Mouse (Mus musculus) lung, embryonic 16.5 days (tissue): ENCODE measurements around the gene Strap. TPM values are rescaled to one million over a fixed set of nuclear protein-coding genes. Genes with fewer than 3 reads are reported as not detected.
"Not testable (repeated sequence)": the region's sequence is repeated elsewhere in the genome, so short reads cannot be mapped to it uniquely, and the experiment has no call there.

Source experiments
- ATAC-seq: fragments of 200-750 bp; cut with Nextera tagmentation; 2 replicates; pipeline ENCODE4 v1.8.0; 2017; ENCODE audit warnings: low read depth, mild to moderate bottlenecking, moderate library complexity
- H3K27ac ChIP-seq: fragments of 300-500 bp; sonication (generic); 2 replicates; pipeline ENCODE4 v1.5.1; 2014; ENCODE audit warnings: mild to moderate bottlenecking, control low read depth, low read length
- H3K27me3 ChIP-seq: fragments of 300-500 bp; sonication (generic); 2 replicates; pipeline ENCODE4 v1.6.1; 2014; ENCODE audit warnings: low read depth, low read length, mixed read lengths; ENCODE audit not compliant: control insufficient read depth, insufficient read depth
- H3K36me3 ChIP-seq: fragments of 300-500 bp; sonication (generic); 2 replicates; pipeline ENCODE4 v1.6.1; 2014; ENCODE audit warnings: low read length; ENCODE audit not compliant: control insufficient read depth, insufficient read depth
- H3K4me1 ChIP-seq: fragments of 300-500 bp; sonication (generic); replicated peaks from 2 replicates; pipeline ENCODE4 v1.6.1; 2014; ENCODE audit warnings: low read length, mixed read lengths; ENCODE audit not compliant: control insufficient read depth, insufficient read depth
- H3K4me2 ChIP-seq: fragments of 300-500 bp; sonication (generic); 2 replicates; pipeline ENCODE4 v1.6.1; 2014; ENCODE audit warnings: low read depth, low read length, control low read depth
- H3K4me3 ChIP-seq: fragments of 300-500 bp; sonication (generic); 2 replicates; pipeline ENCODE4 v1.5.1; 2014; ENCODE audit warnings: mild to moderate bottlenecking, low read length, control low read depth
- H3K9ac ChIP-seq: fragments of 300-500 bp; sonication (generic); 2 replicates; pipeline ENCODE4 v1.6.1; 2014; ENCODE audit warnings: low read length, control low read depth
- H3K9me3 ChIP-seq: fragments of 300-500 bp; sonication (generic); 2 replicates; pipeline ENCODE4 v1.6.1; 2016; ENCODE audit warnings: low read length; ENCODE audit not compliant: control insufficient read depth
- WGBS: fragments of 180-500 bp; shearing (Covaris S2); extraction: QIAGEN DNeasy Blood & Tissue Kit; methylation state at CpG from one replicate; pipeline ENCODE4 v1.1.7; 2014; 5-methylcytosine and 5-hydroxymethylcytosine counted together
- polyA plus RNA-seq: library from polyadenylated mRNA; unstranded; fragments of >200 nt; fragmentation: Nextera tagmentation; extraction: Ambion mirVana; gene quantifications from 2 replicates; pipeline ENCODE4 v1.2.1, GENCODE M21; 2015

Strap gene
- polyA plus RNA-seq, 1 experiment from 2014 or later: 135 TPM

GRCm38 (mm10) chr6:137699434-137699833, 35.4 kb upstream of the Strap start:
- peaks cover 14% of the 10 kb centered on the region for H3K4me1 ChIP-seq
- no peak for ATAC-seq

DNA sequence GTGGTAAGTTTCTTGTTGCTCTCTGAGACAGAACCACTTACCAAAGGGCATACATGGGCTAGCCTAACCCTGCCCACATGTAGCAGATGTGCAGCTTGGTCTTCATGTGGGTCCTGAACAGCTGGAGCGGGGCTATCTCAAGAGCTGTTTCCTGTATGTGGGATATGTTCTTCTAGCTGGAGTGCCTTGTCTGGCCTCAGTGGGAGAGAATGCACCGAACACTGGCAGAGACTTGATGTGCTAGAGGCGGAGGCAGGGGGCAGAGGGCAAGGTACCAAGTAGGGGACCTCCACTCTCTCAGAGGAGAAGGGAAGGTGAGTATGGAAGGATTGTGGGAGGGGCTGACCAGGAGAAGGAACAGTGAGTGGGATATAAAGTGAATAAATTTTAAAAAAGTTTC, 32.7 kb upstream of the Strap start:
- no peaks in the 10 kb centered on the region for H3K36me3 ChIP-seq
- H3K4me2 ChIP-seq: no peak overlapping the region
- no peaks in the 10 kb centered on the region for H3K9me3 ChIP-seq
- 0 out of 2 replicates have a peak, but pooled peaks cover 3% of the 10 kb centered on the region for H3K27me3 ChIP-seq
- no peak overlapping the region for H3K4me3 ChIP-seq
- no peak overlapping the region; the same call in 1 of the 2 replicates for H3K27ac ChIP-seq
- no peak; the same call in 1 of the 2 replicates for ATAC-seq
- WGBS: 77% methylated on average over 3 of the region's 3 CpGs
- peaks cover 14% of the 10 kb centered on the region for H3K4me1 ChIP-seq
- no peak overlapping the region for H3K9ac ChIP-seq

More at GRCm38 (mm10) chr6:137699434-137699833, 35.4 kb upstream of the Strap start:
- Histone ChIP-seq H3K27me3 (no peaks in the 10 kb centered on the region), H3K9ac (no peak overlapping the region), H3K9me3 (no peaks in the 10 kb centered on the region), H3K4me3 (no peak overlapping the region), H3K4me2 (no peak overlapping the region), H3K36me3 (no peaks in the 10 kb centered on the region), H3K27ac (no peak overlapping the region)
- 87% methylated on average over 7 of the region's 7 CpGs for WGBS

DNA sequence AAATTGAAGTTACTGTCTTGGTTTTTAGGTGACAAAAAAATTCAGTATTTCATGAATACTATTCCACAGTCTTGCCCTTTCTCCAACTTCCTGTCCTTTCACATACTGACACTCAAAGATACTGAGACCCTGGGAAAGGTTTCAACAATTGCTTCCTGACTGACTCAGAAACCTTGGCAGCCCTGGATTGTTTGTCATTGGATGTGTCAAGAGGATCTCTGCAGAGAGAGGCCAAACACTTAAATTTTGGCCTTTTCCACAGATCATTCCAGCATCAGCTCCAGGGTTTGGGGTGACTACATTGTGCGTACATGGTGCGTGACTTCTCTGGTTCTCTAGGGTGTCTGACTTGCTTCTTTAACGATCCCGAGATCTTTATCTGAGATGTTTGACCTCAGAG, 32.0 kb upstream of the Strap start:
- ATAC-seq: peak; percentile 75
- Histone ChIP-seq H3K27me3 (0 out of 2 replicates have a peak, but pooled peaks cover 3% of the 10 kb centered on the region), H3K36me3 (no peaks in the 10 kb centered on the region), H3K4me1 (peaks cover 14% of the 10 kb centered on the region), H3K4me3 (no peak overlapping the region), H3K9me3 (no peaks in the 10 kb centered on the region), H3K27ac (0 out of 2 replicates have a peak overlapping the region, but pooled peaks have one; percentile 8), H3K9ac (no peak overlapping the region), H3K4me2 (no peak overlapping the region)
- WGBS: 26% methylated on average over 4 of the region's 4 CpGs

DNA sequence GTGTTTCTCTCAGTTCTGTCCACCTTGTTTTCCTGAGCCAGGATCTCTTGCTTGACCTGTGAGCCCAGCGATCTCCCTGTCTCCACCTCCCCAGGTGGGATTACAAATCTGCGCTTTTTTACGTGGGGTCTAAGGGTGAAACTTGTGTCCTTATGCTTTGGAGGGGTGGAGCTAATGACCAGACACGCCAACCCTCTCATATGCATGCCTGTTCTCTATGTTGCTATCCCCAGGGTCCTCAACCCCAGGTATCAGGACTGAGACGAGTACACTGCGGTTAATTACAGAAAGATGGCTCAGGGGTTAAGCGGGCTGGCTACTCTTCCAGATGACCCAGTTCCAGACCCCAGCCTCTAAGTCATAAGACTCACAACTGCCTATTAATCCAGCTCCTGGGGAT, 31.4 kb upstream of the Strap start:
- 80% methylated on average over 7 of the region's 7 CpGs for WGBS
- no peak for ATAC-seq
- no peak overlapping the region for H3K27ac ChIP-seq
- no peak overlapping the region for H3K9ac ChIP-seq
- no peaks in the 10 kb centered on the region for H3K36me3 ChIP-seq
- no peaks in the 10 kb centered on the region for H3K9me3 ChIP-seq
- H3K4me2 ChIP-seq: no peak overlapping the region
- H3K27me3 ChIP-seq: 0 out of 2 replicates have a peak, but pooled peaks cover 3% of the 10 kb centered on the region
- no peak overlapping the region for H3K4me3 ChIP-seq
- H3K4me1 ChIP-seq: peaks cover 14% of the 10 kb centered on the region

GRCm38 (mm10) chr6:137704300-137704939, 30.5 kb upstream of the Strap start:
- Histone ChIP-seq H3K9ac (no peak overlapping the region), H3K4me2 (no peak overlapping the region), H3K4me1 (peaks cover 14% of the 10 kb centered on the region), H3K4me3 (no peak overlapping the region), H3K36me3 (no peaks in the 10 kb centered on the region), H3K27me3 (0 out of 2 replicates have a peak, but pooled peaks cover 3% of the 10 kb centered on the region), H3K9me3 (no peaks in the 10 kb centered on the region), H3K27ac (no peak overlapping the region)
- WGBS: 63% methylated on average over 25 of the region's 25 CpGs
- ATAC-seq: peak; percentile 51

GRCm38 (mm10) chr6:137706209-137706608, 28.7 kb upstream of the Strap start:
- H3K36me3 ChIP-seq: no peaks in the 10 kb centered on the region
- H3K9me3 ChIP-seq: no peaks in the 10 kb centered on the region
- no peak overlapping the region for H3K4me2 ChIP-seq
- ATAC-seq: no peak
- H3K27me3 ChIP-seq: 0 out of 2 replicates have a peak, but pooled peaks cover 3% of the 10 kb centered on the region
- H3K4me1 ChIP-seq: peaks cover 14% of the 10 kb centered on the region
- H3K27ac ChIP-seq: no peak overlapping the region
- 89% methylated on average over 10 of the region's 10 CpGs for WGBS
- no peak overlapping the region for H3K4me3 ChIP-seq
- H3K9ac ChIP-seq: no peak overlapping the region

DNA sequence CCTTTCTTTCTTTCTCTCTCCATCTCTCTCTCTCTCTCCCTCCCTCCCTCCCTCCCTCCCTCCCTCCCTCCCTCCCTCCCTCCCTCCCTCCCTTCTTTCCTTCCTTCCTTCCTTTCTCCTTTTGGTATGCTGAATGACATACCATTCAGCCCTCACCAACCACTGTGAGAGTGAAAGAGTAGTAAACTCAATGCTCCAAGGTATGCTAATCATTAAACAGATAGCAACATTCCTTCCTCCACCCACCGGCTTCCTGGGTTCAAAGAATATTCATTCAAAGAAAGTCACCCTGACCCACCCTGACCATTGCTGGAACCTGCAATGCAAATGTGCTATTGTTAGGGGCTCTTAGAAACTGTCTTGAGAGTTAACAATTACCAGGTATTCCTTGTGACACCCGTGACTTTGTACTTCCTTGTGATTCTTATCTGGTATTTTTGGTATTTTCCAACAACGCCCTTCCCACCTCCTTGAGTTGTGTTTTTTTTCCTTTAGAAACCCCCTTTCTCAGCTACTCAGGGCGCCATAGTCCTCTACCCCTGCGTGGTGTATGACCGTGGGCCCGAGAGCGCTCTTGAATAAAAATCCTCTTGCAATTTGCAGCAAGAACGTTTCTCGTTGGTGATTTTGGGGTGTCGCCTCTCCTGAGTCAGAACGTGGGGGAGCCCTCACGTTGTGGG, 26.0 kb upstream of the Strap start:
- not testable (repeated sequence) for H3K9me3 ChIP-seq, H3K4me2 ChIP-seq, H3K27me3 ChIP-seq, H3K4me1 ChIP-seq, H3K4me3 ChIP-seq, H3K27ac ChIP-seq, ATAC-seq, H3K36me3 ChIP-seq, H3K9ac ChIP-seq
- WGBS: 68% methylated on average over 13 of the region's 13 CpGs

- no peak overlapping the region for H3K9ac ChIP-seq
- H3K4me1 ChIP-seq: no peaks in the 10 kb centered on the region
- 0 out of 2 replicates have a peak, but pooled peaks cover 3% of the 10 kb centered on the region for H3K27me3 ChIP-seq
- 57% methylated on average over 14 of the region's 14 CpGs for WGBS
- no peak overlapping the region for H3K4me2 ChIP-seq
- no peaks in the 10 kb centered on the region for H3K9me3 ChIP-seq
- no peak overlapping the region for H3K4me3 ChIP-seq
- peak; percentile 87 for ATAC-seq
- no peaks in the 10 kb centered on the region for H3K36me3 ChIP-seq
- H3K27ac ChIP-seq: no peak overlapping the region
Observed at GRCm38 (mm10) chr6:137710179-137711037, 24.5 kb upstream of the Strap start.
